Mouse (Mus musculus): Measurements from ENCODE around the gene Txndc16. TPM values are rescaled to one million over a fixed set of nuclear protein-coding genes. Genes with fewer than 3 reads are reported as not detected.

The Txndc16 gene
- polyA plus RNA-seq, 1 experiment from 2014 or later: 44.2 TPM

DNA sequence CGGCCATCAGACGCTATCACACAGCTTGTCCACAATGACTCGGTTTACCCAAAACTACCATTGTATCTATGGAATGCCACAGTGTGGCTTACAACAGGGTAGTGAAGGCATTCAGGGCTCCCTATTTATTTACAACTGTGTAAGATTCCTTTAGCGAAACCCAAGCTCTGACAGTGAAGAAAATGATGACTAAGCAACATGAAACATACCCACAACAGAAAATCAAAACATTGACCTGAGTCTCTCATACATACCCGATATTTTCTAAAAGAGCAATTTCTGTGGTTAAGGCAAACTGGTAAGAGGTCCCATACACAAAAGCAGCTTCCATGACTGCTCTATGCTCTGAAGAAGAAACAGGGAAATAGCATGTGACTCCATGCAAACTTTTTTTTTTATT lies 47.9 kb downstream of the Txndc16 start:
- H3K27me3 ChIP-seq (replicated peaks; ENCODE audit: control insufficient read depth, insufficient read depth, low read length): no peaks in the 10 kb centered on the region
- H3K4me3 ChIP-seq (replicated peaks; ENCODE audit: low read length): no peak overlapping the region
- no peaks in the 10 kb centered on the region for H3K36me3 ChIP-seq (ENCODE audit: control insufficient read depth, insufficient read depth)
- 97% methylated on average over 5 of the region's 5 CpGs for WGBS
- H3K4me1 ChIP-seq (replicated peaks; ENCODE audit: control insufficient read depth, insufficient read depth, low read length): no peaks in the 10 kb centered on the region
- H3K4me2 ChIP-seq (ENCODE audit: low read length): no peak overlapping the region
- ATAC-seq: no peak
- no peak overlapping the region for H3K27ac ChIP-seq (ENCODE audit: low read length)
- no peaks in the 10 kb centered on the region for H3K9me3 ChIP-seq (ENCODE audit: control insufficient read depth, low read length)
- H3K9ac ChIP-seq (replicated peaks; ENCODE audit: low read depth, low read length): no peak overlapping the region

- no peak overlapping the region for H3K9ac ChIP-seq (replicated peaks; ENCODE audit: low read depth, low read length)
- no peaks in the 10 kb centered on the region for H3K4me1 ChIP-seq (replicated peaks; ENCODE audit: control insufficient read depth, insufficient read depth, low read length)
- H3K27me3 ChIP-seq (replicated peaks; ENCODE audit: control insufficient read depth, insufficient read depth, low read length): no peaks in the 10 kb centered on the region
- H3K27ac ChIP-seq (ENCODE audit: low read length): no peak overlapping the region
- WGBS: 89% methylated on average over 8 of the region's 8 CpGs
- H3K4me2 ChIP-seq (ENCODE audit: low read length): no peak overlapping the region
- ATAC-seq: no peak
- peaks cover 3% of the 10 kb centered on the region; the same call in 1 of the 2 replicates for H3K36me3 ChIP-seq (ENCODE audit: control insufficient read depth, insufficient read depth)
- H3K9me3 ChIP-seq (ENCODE audit: control insufficient read depth, low read length): no peaks in the 10 kb centered on the region
- H3K4me3 ChIP-seq (replicated peaks; ENCODE audit: low read length): no peak overlapping the region
Observed at GRCm38 (mm10) chr14:45167366-45167765, 52.8 kb downstream of the Txndc16 start.

GRCm38 (mm10) chr14:45155511-45156173 lies 64.5 kb downstream of the Txndc16 start:
- 86% methylated on average over 4 of the region's 4 CpGs for WGBS
- ATAC-seq: no peak
- H3K27me3 ChIP-seq (replicated peaks; ENCODE audit: control insufficient read depth, insufficient read depth, low read length): no peaks in the 10 kb centered on the region
- H3K4me3 ChIP-seq (replicated peaks; ENCODE audit: low read length): no peak overlapping the region
- H3K9me3 ChIP-seq (ENCODE audit: control insufficient read depth, low read length): no peaks in the 10 kb centered on the region
- H3K9ac ChIP-seq (replicated peaks; ENCODE audit: low read depth, low read length): no peak overlapping the region
- H3K36me3 ChIP-seq (ENCODE audit: control insufficient read depth, insufficient read depth): no peaks in the 10 kb centered on the region
- H3K4me2 ChIP-seq (ENCODE audit: low read length): no peak overlapping the region
- no peaks in the 10 kb centered on the region for H3K4me1 ChIP-seq (replicated peaks; ENCODE audit: control insufficient read depth, insufficient read depth, low read length)
- no peak overlapping the region for H3K27ac ChIP-seq (ENCODE audit: low read length)

GRCm38 (mm10) chr14:45153258-45153657 lies 66.9 kb downstream of the Txndc16 start:
- 90% methylated on average over 2 of the region's 2 CpGs for WGBS
- Histone ChIP-seq H3K9me3 (ENCODE audit: control insufficient read depth, low read length) (no peaks in the 10 kb centered on the region), H3K9ac (replicated peaks; ENCODE audit: low read depth, low read length) (no peak overlapping the region), H3K27me3 (replicated peaks; ENCODE audit: control insufficient read depth, insufficient read depth, low read length) (no peaks in the 10 kb centered on the region), H3K36me3 (ENCODE audit: control insufficient read depth, insufficient read depth) (no peaks in the 10 kb centered on the region), H3K4me3 (replicated peaks; ENCODE audit: low read length) (no peak overlapping the region), H3K4me1 (replicated peaks; ENCODE audit: control insufficient read depth, insufficient read depth, low read length) (no peaks in the 10 kb centered on the region), H3K4me2 (ENCODE audit: low read length) (no peak overlapping the region), H3K27ac (ENCODE audit: low read length) (no peak overlapping the region)
- ATAC-seq: no peak

DNA sequence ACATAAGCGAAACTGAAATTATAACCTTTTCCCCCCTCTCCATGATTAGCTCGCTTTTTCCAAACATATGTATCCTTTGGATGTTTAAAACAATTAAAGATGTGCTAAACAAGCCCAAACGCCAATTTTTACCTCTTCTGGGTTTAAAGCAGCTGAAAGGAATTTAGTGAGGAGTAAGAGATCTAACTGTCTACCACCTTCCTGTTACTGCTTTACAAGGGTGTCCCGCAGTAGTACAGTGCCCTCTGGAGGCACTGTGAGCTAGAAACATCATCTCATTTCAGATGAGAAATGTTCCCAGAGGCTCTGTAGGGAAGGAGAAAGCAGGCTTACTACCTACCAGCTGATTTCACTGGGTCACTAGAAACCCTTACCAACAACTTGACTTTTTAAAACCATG lies 77.6 kb downstream of the Txndc16 start:
- Histone ChIP-seq H3K27me3 (replicated peaks; ENCODE audit: control insufficient read depth, insufficient read depth, low read length) (no peaks in the 10 kb centered on the region), H3K4me1 (replicated peaks; ENCODE audit: control insufficient read depth, insufficient read depth, low read length) (peaks cover 6% of the 10 kb centered on the region; the same call in 1 of the 2 replicates), H3K9ac (replicated peaks; ENCODE audit: low read depth, low read length) (no peak overlapping the region), H3K9me3 (ENCODE audit: control insufficient read depth, low read length) (no peaks in the 10 kb centered on the region), H3K36me3 (ENCODE audit: control insufficient read depth, insufficient read depth) (peaks cover 2% of the 10 kb centered on the region; the same call in 1 of the 2 replicates), H3K4me3 (replicated peaks; ENCODE audit: low read length) (no peak overlapping the region), H3K27ac (ENCODE audit: low read length) (no peak overlapping the region), H3K4me2 (ENCODE audit: low read length) (no peak overlapping the region)
- WGBS: 56% methylated on average over 4 of the region's 4 CpGs
- ATAC-seq: peak; percentile 79

DNA sequence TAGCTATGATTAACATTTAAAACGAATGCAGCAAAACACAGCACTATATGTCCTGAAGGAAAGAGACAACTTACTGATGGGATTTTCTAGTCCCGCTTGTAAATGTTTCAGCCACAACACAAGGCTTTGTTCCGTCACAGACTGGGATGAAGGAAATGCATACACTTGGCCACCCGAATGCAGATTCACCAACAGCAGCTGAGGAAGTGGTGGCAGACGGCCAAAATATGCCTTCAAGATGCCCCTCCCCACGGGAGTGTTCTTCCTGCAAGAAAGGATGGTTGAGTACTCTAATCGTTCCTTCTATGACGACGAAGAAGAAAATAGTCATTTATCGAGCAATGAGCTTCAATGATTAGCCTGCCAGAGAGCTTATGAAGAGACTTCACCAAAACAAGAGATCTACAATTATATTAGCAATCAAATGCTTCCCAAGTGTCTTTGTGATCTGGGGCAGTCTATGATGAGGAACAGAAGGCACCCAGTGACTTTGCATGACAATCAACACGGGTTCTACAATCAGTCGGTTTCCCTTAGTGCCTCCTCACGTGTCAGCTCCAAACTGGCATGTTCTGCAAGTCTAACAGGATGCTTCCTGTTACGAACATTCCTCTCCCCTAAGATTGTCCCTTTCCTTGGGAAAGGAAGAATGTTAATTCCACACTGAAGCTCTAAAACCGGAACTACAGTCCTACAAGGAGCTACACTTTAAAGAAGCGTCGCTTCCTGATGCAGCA lies 79.6 kb downstream of the Txndc16 start:
- peak; percentile 72 for ATAC-seq
- peaks cover 6% of the 10 kb centered on the region; the same call in 1 of the 2 replicates for H3K4me1 ChIP-seq (replicated peaks; ENCODE audit: control insufficient read depth, insufficient read depth, low read length)
- H3K27ac ChIP-seq (ENCODE audit: low read length): peak overlapping the region; percentile 3; the same call in 1 of the 2 replicates
- H3K27me3 ChIP-seq (replicated peaks; ENCODE audit: control insufficient read depth, insufficient read depth, low read length): no peaks in the 10 kb centered on the region
- 54% methylated on average over 17 of the region's 17 CpGs for WGBS
- no peak overlapping the region for H3K4me2 ChIP-seq (ENCODE audit: low read length)
- no peak overlapping the region for H3K9ac ChIP-seq (replicated peaks; ENCODE audit: low read depth, low read length)
- no peaks in the 10 kb centered on the region for H3K9me3 ChIP-seq (ENCODE audit: control insufficient read depth, low read length)
- no peaks in the 10 kb centered on the region; the same call in 1 of the 2 replicates for H3K36me3 ChIP-seq (ENCODE audit: control insufficient read depth, insufficient read depth)
- H3K4me3 ChIP-seq (replicated peaks; ENCODE audit: low read length): no peak overlapping the region

DNA sequence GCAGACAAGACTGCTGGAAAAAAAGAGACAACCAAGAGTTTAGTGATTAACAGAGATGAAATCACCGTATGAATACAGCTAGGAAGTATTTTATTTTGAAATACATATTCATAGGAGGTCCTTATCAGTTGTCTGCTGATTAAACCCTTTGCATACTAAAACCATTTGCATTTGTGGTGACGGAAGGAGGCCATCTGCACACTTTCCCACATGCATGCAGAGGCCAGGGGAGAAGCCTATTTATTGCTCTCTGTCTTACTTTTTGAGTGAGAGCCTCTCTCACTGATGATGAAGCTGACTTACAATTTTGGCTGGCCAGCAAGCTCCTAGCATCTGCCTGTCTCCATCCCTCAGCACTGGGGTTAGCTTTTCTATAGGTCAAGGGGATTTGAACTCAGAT lies 84.2 kb downstream of the Txndc16 start:
- H3K9ac ChIP-seq (replicated peaks; ENCODE audit: low read depth, low read length): no peak overlapping the region

GRCm38 (mm10) chr14:45135560-45135959 lies 84.6 kb downstream of the Txndc16 start:
- 30% methylated on average over 9 of the region's 9 CpGs for WGBS
- ATAC-seq: no peak
- no peak overlapping the region for H3K9ac ChIP-seq (replicated peaks; ENCODE audit: low read depth, low read length)
- H3K27me3 ChIP-seq (replicated peaks; ENCODE audit: control insufficient read depth, insufficient read depth, low read length): no peaks in the 10 kb centered on the region
- no peak overlapping the region for H3K4me3 ChIP-seq (replicated peaks; ENCODE audit: low read length)
- H3K27ac ChIP-seq (ENCODE audit: low read length): no peak overlapping the region
- peaks cover 3% of the 10 kb centered on the region; the same call in 1 of the 2 replicates for H3K36me3 ChIP-seq (ENCODE audit: control insufficient read depth, insufficient read depth)
- no peak overlapping the region for H3K4me2 ChIP-seq (ENCODE audit: low read length)
- no peaks in the 10 kb centered on the region for H3K9me3 ChIP-seq (ENCODE audit: control insufficient read depth, low read length)
- peaks cover 6% of the 10 kb centered on the region; the same call in 1 of the 2 replicates for H3K4me1 ChIP-seq (replicated peaks; ENCODE audit: control insufficient read depth, insufficient read depth, low read length)

More for the DNA sequence above, 84.2 kb downstream of the Txndc16 start:
- H3K4me1 ChIP-seq (replicated peaks; ENCODE audit: control insufficient read depth, insufficient read depth, low read length): peaks cover 6% of the 10 kb centered on the region; the same call in 1 of the 2 replicates
- ATAC-seq: no peak
- no peak overlapping the region for H3K4me2 ChIP-seq (ENCODE audit: low read length)
- H3K36me3 ChIP-seq (ENCODE audit: control insufficient read depth, insufficient read depth): peaks cover 3% of the 10 kb centered on the region; the same call in 1 of the 2 replicates
- H3K27me3 ChIP-seq (replicated peaks; ENCODE audit: control insufficient read depth, insufficient read depth, low read length): no peaks in the 10 kb centered on the region
- no peak overlapping the region for H3K27ac ChIP-seq (ENCODE audit: low read length)
- 56% methylated on average over 2 of the region's 2 CpGs for WGBS
- H3K4me3 ChIP-seq (replicated peaks; ENCODE audit: low read length): no peak overlapping the region
- H3K9me3 ChIP-seq (ENCODE audit: control insufficient read depth, low read length): no peaks in the 10 kb centered on the region

GRCm38 (mm10) chr14:45118359-45118758 lies 101.8 kb downstream of the Txndc16 start:
- H3K36me3 ChIP-seq (ENCODE audit: control insufficient read depth, insufficient read depth): no peaks in the 10 kb centered on the region
- no peaks in the 10 kb centered on the region for H3K4me1 ChIP-seq (replicated peaks; ENCODE audit: control insufficient read depth, insufficient read depth, low read length)
- no peak overlapping the region for H3K27ac ChIP-seq (ENCODE audit: low read length)
- no peak overlapping the region for H3K4me3 ChIP-seq (replicated peaks; ENCODE audit: low read length)
- 57% methylated on average over 4 of the region's 4 CpGs for WGBS
- H3K9me3 ChIP-seq (ENCODE audit: control insufficient read depth, low read length): no peaks in the 10 kb centered on the region
- H3K9ac ChIP-seq (replicated peaks; ENCODE audit: low read depth, low read length): no peak overlapping the region
- no peaks in the 10 kb centered on the region for H3K27me3 ChIP-seq (replicated peaks; ENCODE audit: control insufficient read depth, insufficient read depth, low read length)
- ATAC-seq: no peak
- no peak overlapping the region for H3K4me2 ChIP-seq (ENCODE audit: low read length)
